Mouse (Mus musculus) CH12.LX (cell line): ENCODE data around the gene Mageb3. TPM values are rescaled to one million over a fixed set of nuclear protein-coding genes. Genes with fewer than 3 reads are reported as not detected.

ENCODE experiments used
- DNase-seq: peaks from one replicate; pipeline ENCODE4 v3.0.0-alpha.2; 2013; ENCODE audit errors: extremely low read depth
- H3K27ac ChIP-seq: 2 replicates; pipeline ENCODE4 v1.5.1; 2012; ENCODE audit warnings: low read depth, mild to moderate bottlenecking, control low read depth, moderate library complexity; ENCODE audit not compliant: insufficient read depth
- H3K27me3 ChIP-seq: replicated peaks from 2 replicates; pipeline ENCODE3; 2012; ENCODE audit warnings: inconsistent platforms
- H3K36me3 ChIP-seq, 2 experiments: replicated peaks in 1 of 2; 2 replicates each; pipeline versions ENCODE3 to v1.6.1; 2012; ENCODE audit warnings: inconsistent platforms in 1 of 2, low read length in 1 of 2, mild to moderate bottlenecking in 1 of 2, mixed read lengths in 1 of 2, moderate library complexity in 1 of 2; ENCODE audit not compliant: control insufficient read depth in 1 of 2, insufficient read depth in 1 of 2
- H3K4me1 ChIP-seq, 2 experiments: 2 replicates each; pipeline ENCODE4 v1.6.1; 2012; ENCODE audit warnings: inconsistent platforms in 1 of 2, moderate library complexity in 1 of 2; ENCODE audit not compliant: insufficient read depth in 2 of 2, control insufficient read depth in 1 of 2
- H3K4me2 ChIP-seq: 2 replicates; pipeline ENCODE4 v1.6.1; 2012; ENCODE audit warnings: low read depth, mild to moderate bottlenecking, control low read depth; ENCODE audit not compliant: poor library complexity, insufficient read depth, severe bottlenecking
- H3K4me3 ChIP-seq, 3 experiments: fragments of 150-350 bp in 1 of 3; sonication (generic) in 1 of 3; replicated peaks in 1 of 3; 2 replicates each; pipeline versions ENCODE3 to v1.5.1; 2011 to 2012; ENCODE audit warnings: low read depth in 2 of 3, low read length in 2 of 3, mild to moderate bottlenecking in 2 of 3, moderate library complexity in 2 of 3, control low read depth in 1 of 3, improper control_type of control experiment in 1 of 3, inconsistent platforms in 1 of 3, mixed read lengths in 1 of 3; ENCODE audit not compliant: poor library complexity in 1 of 3
- H3K79me2 ChIP-seq: replicated peaks from 2 replicates; pipeline ENCODE4 v1.6.1; 2012; ENCODE audit warnings: mild to moderate bottlenecking, moderate library complexity; ENCODE audit not compliant: control insufficient read depth, poor library complexity, insufficient read depth, severe bottlenecking; ENCODE audit errors: extremely low read depth
- H3K9ac ChIP-seq: 2 replicates; pipeline ENCODE4 v1.6.1; 2012; ENCODE audit warnings: low read depth, mild to moderate bottlenecking, control low read depth, moderate library complexity; ENCODE audit not compliant: insufficient read depth
- H3K9me3 ChIP-seq: replicated peaks from 2 replicates; pipeline ENCODE3; 2012; ENCODE audit warnings: low read length, inconsistent platforms, mixed read lengths
- CTCF ChIP-seq, 2 experiments: IDR thresholded peaks in 1 of 2; conservative IDR thresholded peaks in 1 of 2; 2 replicates each; pipeline ENCODE4 v1.5.1; 2011 to 2012; ENCODE audit warnings: low read depth in 2 of 2, low read length in 2 of 2, improper control_type of control experiment in 1 of 2, inconsistent platforms in 1 of 2, mild to moderate bottlenecking in 1 of 2, moderate library complexity in 1 of 2
- ETS1 ChIP-seq: conservative IDR thresholded peaks from 2 replicates; pipeline ENCODE4 v1.6.1; 2012; ENCODE audit warnings: low read depth, mild to moderate bottlenecking, inconsistent platforms, low read length, improper control_type of control experiment, moderate library complexity
- MAFK ChIP-seq: IDR thresholded peaks from 2 replicates; pipeline ENCODE4 v1.6.1; 2011; ENCODE audit warnings: low read length, improper control_type of control experiment; ENCODE audit not compliant: insufficient replicate concordance
- MAZ ChIP-seq: IDR thresholded peaks from 2 replicates; pipeline ENCODE4 v1.6.1; 2012; ENCODE audit warnings: low read depth, mild to moderate bottlenecking, inconsistent platforms, low read length, improper control_type of control experiment, moderate library complexity
- RAD21 ChIP-seq: IDR thresholded peaks from 2 replicates; pipeline ENCODE4 v1.6.1; 2011; ENCODE audit warnings: low read depth, mild to moderate bottlenecking, low read length, improper control_type of control experiment, moderate library complexity
- SMC3 ChIP-seq: IDR thresholded peaks from 2 replicates; pipeline ENCODE4 v1.6.1; 2011; ENCODE audit warnings: low read depth, low read length, improper control_type of control experiment
- USF1 ChIP-seq: IDR thresholded peaks from 2 replicates; pipeline ENCODE4 v1.6.1; 2014; ENCODE audit warnings: low read depth, mild to moderate bottlenecking, inconsistent platforms, low read length, improper control_type of control experiment
- ZKSCAN1 ChIP-seq: IDR thresholded peaks from 2 replicates; pipeline ENCODE4 v1.6.1; 2012; ENCODE audit warnings: low read depth, inconsistent platforms, low read length, improper control_type of control experiment, borderline replicate concordance
- ZNF384 ChIP-seq: IDR thresholded peaks from 2 replicates; pipeline ENCODE4 v1.6.1; 2012; ENCODE audit warnings: low read depth, low read length, improper control_type of control experiment, inconsistent platforms
- dilution Hi-C: fragments of 300-500 bp; cut with MboI; formaldehyde crosslinking; loops from 2 replicates; pipeline ENCODE4 v1.14.3; 2020; ENCODE audit warnings: low sequenced_read_pairs; ENCODE audit not compliant: extremely low pct_unique_long_range_greater_than_20kb, extremely low pct_ligation_motif_present
- in situ Hi-C: fragments of 300-500 bp; cut with MboI; formaldehyde crosslinking; loops from 3 replicates; pipeline ENCODE4 v1.14.3; 2019; ENCODE audit warnings: low sequenced_read_pairs, low pct_ligation_motif_present, low pct_unique_long_range_greater_than_20kb, mixed read lengths
- polyA plus RNA-seq: library from polyadenylated mRNA; unstranded; fragments of >175 nt; gene quantifications from 2 replicates; pipeline ENCODE4 v1.2.1, GENCODE M21; 2012; ENCODE audit warnings: low read depth; ENCODE audit not compliant: insufficient read length
- total RNA-seq, 2 experiments: library from RNA; depleted of rRNA; stranded (reverse); fragments of 300-350 nt in 1 of 2; fragments of >200 nt in 1 of 2; gene quantifications; 2 replicates each; pipeline ENCODE4 v1.2.3; 2012 to 2014

Gene Mageb3
- total and polyA plus RNA-seq, 3 experiments, result not detected

GRCm38 (mm10) chr2:121909975-121910374, 45.9 kb downstream of the Mageb3 start:
- Histone ChIP-seq H3K9me3 (no peaks in the 10 kb centered on the region), H3K79me2 (no peaks in the 10 kb centered on the region), H3K4me2 (no peak overlapping the region), H3K36me3 (peaks cover 4 to 54% of the 10 kb centered on the region in 2 experiments), H3K27me3 (no peaks in the 10 kb centered on the region), H3K4me1 (no peaks in the 10 kb centered on the region), H3K27ac (no peak overlapping the region), H3K4me3 (no peak overlapping the region), H3K9ac (no peak overlapping the region)
- in situ Hi-C loops, result no loop called here
- dilution Hi-C loops, result no loop called here
- TF ChIP-seq ZKSCAN1, result no peak
- TF ChIP-seq MAZ, result no peak
- TF ChIP-seq SMC3, result 0 out of 2 replicates have a peak, but pooled peaks have one; percentile 12
- TF ChIP-seq CTCF (conservative IDR thresholded peaks at IDR 0.05 in 1 of 2, IDR thresholded peaks at IDR 0.05 in 1 of 2; ENCODE audit: low read depth in 2 of 2, low read length in 2 of 2), result peak in 1 of 2 experiments; percentile 47; a peak in 2 of 4 replicates
- no peak for TF ChIP-seq MAFK
- no peak for TF ChIP-seq ZNF384
- TF ChIP-seq ETS1, result no peak
- peak; percentile 9 for TF ChIP-seq RAD21
- TF ChIP-seq USF1, result no peak
- DNase-seq, result peak; percentile 2

Other genes starting within 250 kb of the Mageb3 start
- gene Frmd5, start 149.0 kb downstream of the Mageb3 start, total RNA-seq (2012; rRNA removed), result 1.9 and 2.1 TPM in 2 replicates
- 3.2 and 3.7 TPM in 2 replicates for gene Frmd5, start 149.0 kb downstream of the Mageb3 start, total RNA-seq (2014; rRNA removed)
- 3.5 and 4.3 TPM in 2 replicates for gene Frmd5, start 149.0 kb downstream of the Mageb3 start, polyA plus RNA-seq
- gene Casc4, start 89.1 kb downstream of the Mageb3 start, total RNA-seq (2012; rRNA removed), result 9.3 and 10.9 TPM in 2 replicates
- gene Casc4, start 89.1 kb downstream of the Mageb3 start, total RNA-seq (2014; rRNA removed), result 14.4 and 17.2 TPM in 2 replicates
- 16.5 and 19.7 TPM in 2 replicates for gene Casc4, start 89.1 kb downstream of the Mageb3 start, polyA plus RNA-seq
- 28.5 and 30.8 TPM in 2 replicates for gene Ctdspl2, start 91 bp downstream of the Mageb3 start, total RNA-seq (2012; rRNA removed)
- 55.8 and 57.1 TPM in 2 replicates for gene Ctdspl2, start 91 bp downstream of the Mageb3 start, total RNA-seq (2014; rRNA removed)
- gene Ctdspl2, start 91 bp downstream of the Mageb3 start, polyA plus RNA-seq, result 23.2 and 24.0 TPM in 2 replicates
- 20.1 and 27.9 TPM in 2 replicates for gene Eif3j1, start 72.5 kb upstream of the Mageb3 start, total RNA-seq (2012; rRNA removed)
- 40.1 and 40.5 TPM in 2 replicates for gene Eif3j1, start 72.5 kb upstream of the Mageb3 start, total RNA-seq (2014; rRNA removed)
- gene Eif3j1, start 72.5 kb upstream of the Mageb3 start, polyA plus RNA-seq, result 26.3 and 27.9 TPM in 2 replicates
- 9.7 and 11.4 TPM in 2 replicates for gene Spg11, start 162.3 kb upstream of the Mageb3 start, total RNA-seq (2012; rRNA removed)
- 6.0 and 7.5 TPM in 2 replicates for gene Spg11, start 162.3 kb upstream of the Mageb3 start, total RNA-seq (2014; rRNA removed)
- 9.6 and 10.7 TPM in 2 replicates for gene Spg11, start 162.3 kb upstream of the Mageb3 start, polyA plus RNA-seq
- 1,479 and 1,509 TPM in 2 replicates for gene B2m, start 191.6 kb upstream of the Mageb3 start, total RNA-seq (2012; rRNA removed)
- gene B2m, start 191.6 kb upstream of the Mageb3 start, total RNA-seq (2014; rRNA removed), result 1,782 and 1,954 TPM in 2 replicates
- 1,919 and 2,234 TPM in 2 replicates for gene B2m, start 191.6 kb upstream of the Mageb3 start, polyA plus RNA-seq
- 0.08 and 0.13 TPM in 2 replicates for gene Trim69, start 204.6 kb upstream of the Mageb3 start, total RNA-seq (2012; rRNA removed)
- gene Trim69, start 204.6 kb upstream of the Mageb3 start, total RNA-seq (2014; rRNA removed), result 0.24 and 0.26 TPM in 2 replicates
- gene Trim69, start 204.6 kb upstream of the Mageb3 start, polyA plus RNA-seq, result 0.13 and 0.41 TPM in 2 replicates
- not detected in 2 replicates for gene Patl2, start 230.1 kb upstream of the Mageb3 start, total RNA-seq (2012; rRNA removed)
- gene Patl2, start 230.1 kb upstream of the Mageb3 start, total RNA-seq (2014; rRNA removed), result not detected in 2 replicates
- gene Patl2, start 230.1 kb upstream of the Mageb3 start, polyA plus RNA-seq, result not detected in 2 replicates
- not detected in 2 replicates for gene Terb2, start 230.2 kb upstream of the Mageb3 start, total RNA-seq (2012; rRNA removed)
- not detected in 2 replicates for gene Terb2, start 230.2 kb upstream of the Mageb3 start, total RNA-seq (2014; rRNA removed)
- not detected in 2 replicates for gene Terb2, start 230.2 kb upstream of the Mageb3 start, polyA plus RNA-seq